Comparison of ENCODE assay signal across 12 mouse cellular contexts in genomic region chr17:84362581-84363286, GRCm38 (mm10).
DNase-seq lines count a peak whose midpoint lies in the region; ATAC-seq and TF ChIP-seq lines count a peak whose summit lies in the region.
"Had no signal": no experiment of that assay in that cellular context is flagged by ENCODE, and none has a peak within 500 bp of the region (broad histone marks: within the 10 kb centered on the region; RNA-seq: fewer than 3 reads in every experiment).

No protein-coding gene starts in this region.

- H3K27me3 ChIP-seq in kidney, embryonic 14.5 days (ENCODE audit: control insufficient read depth, insufficient read depth, low read length): no peaks in the 10 kb centered on the region
- H3K27me3 ChIP-seq in ES-Bruce4 (ENCODE audit: control insufficient read depth, insufficient read depth, low read length, poor library complexity, severe bottlenecking): no peaks in the 10 kb centered on the region
- no peaks in the 10 kb centered on the region for H3K27me3 ChIP-seq in forebrain, embryonic 16.5 days (replicated peaks; ENCODE audit: control insufficient read depth, insufficient read depth, low read length)
- H3K27me3 ChIP-seq: limb, embryonic 12.5 days had no signal

- no peak overlapping the region for H3K4me3 ChIP-seq in kidney, embryonic 14.5 days (ENCODE audit: low read length)
- H3K4me3 ChIP-seq in ES-Bruce4 (ENCODE audit: low read depth, low read length): no peak overlapping the region
- no peak overlapping the region for H3K4me3 ChIP-seq in forebrain, embryonic 16.5 days (replicated peaks; ENCODE audit: low read length)
- H3K4me3 ChIP-seq: limb, embryonic 12.5 days had no signal

- peak; percentile 47 to 55 for DNase-seq in cerebellum, postnatal 14 days
- DNase-seq in cerebellum, postnatal 25 days: no peak
- DNase-seq in kidney, adult 11 months: no peak
- no peak for DNase-seq in spleen, postnatal 10 days (ENCODE audit: low spot score in 2 of 2)
- DNase-seq in embryo, embryonic 10.5 days (ENCODE audit: low spot score): no peak
- DNase-seq: embryo, embryonic 11 days; heart, postnatal 14 days; lung, postnatal 14 days had no signal

- peak overlapping the region; percentile 87; the same call in 1 of the 2 replicates for H3K27ac ChIP-seq in kidney, embryonic 14.5 days (ENCODE audit: low read depth, low read length)
- peak overlapping the region; percentile 42 for H3K27ac ChIP-seq in ES-Bruce4 (ENCODE audit: insufficient read depth, low read length)
- H3K27ac ChIP-seq in forebrain, embryonic 16.5 days (ENCODE audit: low read length): no peak overlapping the region

- no peak for ATAC-seq in kidney, embryonic 14.5 days (ENCODE audit: low FRiP score, low TSS enrichment)
- ATAC-seq in forebrain, embryonic 16.5 days: peak; percentile 47

- 83% methylated on average over 13 of the region's 13 CpGs for WGBS in kidney, embryonic 14.5 days
- WGBS in forebrain, embryonic 16.5 days: 40% methylated on average over 13 of the region's 13 CpGs

- no peak overlapping the region for H3K4me2 ChIP-seq in kidney, embryonic 14.5 days (replicated peaks; ENCODE audit: low read depth, low read length)
- H3K4me2 ChIP-seq in forebrain, embryonic 16.5 days (ENCODE audit: low read length): no peak overlapping the region
- H3K4me2 ChIP-seq: limb, embryonic 12.5 days had no signal

- H3K9me3 ChIP-seq in kidney, embryonic 14.5 days (ENCODE audit: control insufficient read depth, low read length): no peaks in the 10 kb centered on the region
- no peaks in the 10 kb centered on the region for H3K9me3 ChIP-seq in ES-Bruce4 (replicated peaks; ENCODE audit: control insufficient read depth, insufficient read depth, low read length, poor library complexity, severe bottlenecking)
- H3K9me3 ChIP-seq in forebrain, embryonic 16.5 days (ENCODE audit: control insufficient read depth, low read length): no peaks in the 10 kb centered on the region
- H3K9me3 ChIP-seq: limb, embryonic 12.5 days had no signal

- peaks cover 45% of the 10 kb centered on the region for H3K4me1 ChIP-seq in kidney, embryonic 14.5 days (ENCODE audit: control insufficient read depth, insufficient read depth, low read length)
- H3K4me1 ChIP-seq in ES-Bruce4 (ENCODE audit: control insufficient read depth, insufficient read depth, low read length): peaks cover 2% of the 10 kb centered on the region
- peaks cover 28% of the 10 kb centered on the region for H3K4me1 ChIP-seq in forebrain, embryonic 16.5 days (replicated peaks; ENCODE audit: control insufficient read depth, insufficient read depth, low read length)

- no peak for TF ChIP-seq EP300 in ES-Bruce4 (IDR thresholded peaks at IDR 0.05; ENCODE audit: insufficient read depth, low read depth, low read length)

- no peaks in the 10 kb centered on the region; the same call in 1 of the 2 replicates for H3K36me3 ChIP-seq in kidney, embryonic 14.5 days (ENCODE audit: control insufficient read depth, insufficient read depth, low read length)
- H3K36me3 ChIP-seq in ES-Bruce4 (ENCODE audit: control insufficient read depth, insufficient read depth, low read length, poor library complexity, severe bottlenecking): no peaks in the 10 kb centered on the region
- no peaks in the 10 kb centered on the region for H3K36me3 ChIP-seq in forebrain, embryonic 16.5 days (ENCODE audit: control insufficient read depth, insufficient read depth)

- H3K9ac ChIP-seq in kidney, embryonic 14.5 days (ENCODE audit: low read depth, low read length): peak overlapping the region; percentile 4; the same call in 1 of the 2 replicates
- no peak overlapping the region for H3K9ac ChIP-seq in ES-Bruce4 (ENCODE audit: low read depth, poor library complexity, severe bottlenecking)
- H3K9ac ChIP-seq in forebrain, embryonic 16.5 days (replicated peaks; ENCODE audit: low read depth, low read length): no peak overlapping the region
- H3K9ac ChIP-seq: limb, embryonic 12.5 days had no signal

- no peak for TF ChIP-seq CTCF in ES-Bruce4 (IDR thresholded peaks at IDR 0.05; ENCODE audit: low read depth, low read length)

- no peak for TF ChIP-seq POLR2A in ES-Bruce4 (IDR thresholded peaks at IDR 0.05; ENCODE audit: insufficient read depth, low read length)

Comparison
In these comparisons a context has a peak if more than half of its experiments do, and no peak if none do; other contexts are left out.
1. DNase-seq: peak in cerebellum, postnatal 14 days (2 of 2); none in cerebellum, postnatal 25 days (0 of 2), kidney, adult 11 months (single experiment), spleen, postnatal 10 days (0 of 2) and embryo, embryonic 10.5 days (single experiment).